Mouse (Mus musculus) E14TG2a.4 (cell line): ENCODE measurements around the gene Mycl.

Experiments
- CTCF ChIP-seq: conservative IDR thresholded peaks from 2 replicates; pipeline ENCODE4 v1.5.1; 2014; ENCODE audit warnings: low read length
- NANOG ChIP-seq: IDR thresholded peaks from 2 replicates; pipeline ENCODE4 v1.6.1; 2014; ENCODE audit warnings: borderline replicate concordance, low read length, mixed read lengths
- POU5F1 ChIP-seq: IDR thresholded peaks from 2 replicates; pipeline ENCODE4 v1.6.1; 2014; ENCODE audit warnings: low read length, borderline replicate concordance

DNA sequence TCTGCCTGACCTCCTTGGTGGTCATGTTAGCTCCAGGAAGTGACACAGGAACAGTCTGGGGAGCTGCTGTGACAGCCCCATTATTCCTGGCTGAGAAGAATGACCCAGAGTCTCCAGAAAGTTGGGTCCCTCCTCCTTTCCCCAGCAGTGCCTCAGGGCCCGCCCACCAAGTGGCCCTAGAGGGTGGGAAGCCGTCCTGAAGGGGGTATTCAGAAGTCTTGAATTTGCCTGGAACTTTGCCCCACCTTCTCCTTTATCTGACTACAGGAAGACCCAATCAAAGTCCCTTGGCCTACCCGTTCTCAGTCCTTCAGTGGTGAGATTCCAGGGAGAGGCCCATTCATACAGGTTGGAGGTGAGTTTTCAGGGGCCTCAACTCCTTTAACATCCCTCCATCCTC lies 13.5 kb upstream of the Mycl start:
- TF ChIP-seq CTCF = no peak
- TF ChIP-seq POU5F1 = no peak
- no peak for TF ChIP-seq NANOG
